Mouse (Mus musculus): ENCODE results near the gene Mlh3. TPM values are rescaled to one million over a fixed set of nuclear protein-coding genes. Genes with fewer than 3 reads are reported as not detected.

Gene Mlh3
- polyA plus RNA-seq, 1 experiment from 2014 or later: 9.4 TPM

- H3K4me2 ChIP-seq (replicated peaks): no peak overlapping the region
- DNase-seq (ENCODE audit: low spot score): no peak
- no peak overlapping the region for H3K4me3 ChIP-seq (replicated peaks; ENCODE audit: low read length)
- 81% methylated on average over 7 of the region's 7 CpGs for WGBS
- H3K9ac ChIP-seq: no peak overlapping the region
- ATAC-seq (ENCODE audit: low FRiP score): no peak
- H3K36me3 ChIP-seq (replicated peaks; ENCODE audit: control insufficient read depth, insufficient read depth): no peaks in the 10 kb centered on the region
- no peaks in the 10 kb centered on the region; the same call in 1 of the 2 replicates for H3K27me3 ChIP-seq (ENCODE audit: control insufficient read depth, insufficient read depth, low read length)
- no peaks in the 10 kb centered on the region for H3K9me3 ChIP-seq (ENCODE audit: control insufficient read depth, low read length)
- 0 out of 2 replicates have a peak, but pooled peaks cover 8% of the 10 kb centered on the region for H3K4me1 ChIP-seq (replicated peaks; ENCODE audit: control insufficient read depth, insufficient read depth, low read length)
- H3K27ac ChIP-seq: no peak overlapping the region
Observed at GRCm38 (mm10) chr12:85190290-85190689, 80.1 kb downstream of the Mlh3 start.

DNA sequence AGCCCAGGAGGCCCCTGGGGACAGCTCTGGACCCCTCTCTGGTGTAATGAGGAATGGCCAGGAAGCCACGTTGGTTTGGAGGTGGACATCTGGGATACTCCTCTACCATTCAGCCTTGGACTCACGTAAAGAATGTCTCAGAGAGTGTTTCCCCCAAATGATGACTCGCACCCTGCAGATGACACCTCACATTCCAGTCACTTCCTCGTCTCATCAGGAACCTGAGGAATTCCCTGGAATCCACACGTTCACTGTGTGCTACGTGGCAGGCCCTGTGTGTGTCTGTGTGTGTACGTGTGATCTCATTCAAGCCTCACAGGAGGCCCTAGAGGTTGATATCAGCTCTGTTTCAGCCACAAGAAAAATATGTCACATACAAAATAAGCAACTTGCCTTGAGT is 84.0 kb downstream of the Mlh3 start:
- no peaks in the 10 kb centered on the region for H3K9me3 ChIP-seq (ENCODE audit: control insufficient read depth, low read length)
- 84% methylated on average over 7 of the region's 7 CpGs for WGBS
- ATAC-seq (ENCODE audit: low FRiP score) (no peak), DNase-seq (ENCODE audit: low spot score) (no peak)
- no peaks in the 10 kb centered on the region; the same call in 1 of the 2 replicates for H3K27me3 ChIP-seq (ENCODE audit: control insufficient read depth, insufficient read depth, low read length)
- peaks cover 16% of the 10 kb centered on the region for H3K4me1 ChIP-seq (replicated peaks; ENCODE audit: control insufficient read depth, insufficient read depth, low read length)
- no peak overlapping the region for H3K4me2 ChIP-seq (replicated peaks)
- no peak overlapping the region for H3K27ac ChIP-seq
- H3K9ac ChIP-seq: no peak overlapping the region
- no peak overlapping the region for H3K4me3 ChIP-seq (replicated peaks; ENCODE audit: low read length)
- no peaks in the 10 kb centered on the region for H3K36me3 ChIP-seq (replicated peaks; ENCODE audit: control insufficient read depth, insufficient read depth)

- H3K9ac ChIP-seq: no peak overlapping the region
- no peak overlapping the region for H3K27ac ChIP-seq
- ATAC-seq (ENCODE audit: low FRiP score): no peak
- H3K27me3 ChIP-seq (ENCODE audit: control insufficient read depth, insufficient read depth, low read length): no peaks in the 10 kb centered on the region; the same call in 1 of the 2 replicates
- 65% methylated on average over 8 of the region's 8 CpGs for WGBS
- no peak for DNase-seq (ENCODE audit: low spot score)
- no peak overlapping the region for H3K4me2 ChIP-seq (replicated peaks)
- no peak overlapping the region for H3K4me3 ChIP-seq (replicated peaks; ENCODE audit: low read length)
- no peaks in the 10 kb centered on the region for H3K9me3 ChIP-seq (ENCODE audit: control insufficient read depth, low read length)
- H3K36me3 ChIP-seq (replicated peaks; ENCODE audit: control insufficient read depth, insufficient read depth): no peaks in the 10 kb centered on the region
- peaks cover 16% of the 10 kb centered on the region for H3K4me1 ChIP-seq (replicated peaks; ENCODE audit: control insufficient read depth, insufficient read depth, low read length)
Observed at GRCm38 (mm10) chr12:85185810-85186209, 84.6 kb downstream of the Mlh3 start.

Small RNAs within 50 kb of the gene (microRNA-seq; reads per million reads assigned to microRNA genes)
- gene Mir6938: not detected

Other genes starting within 250 kb of the Mlh3 start
- 1.9 TPM in 2 replicates for gene Prox2, start 159.8 kb downstream of the Mlh3 start, polyA plus RNA-seq (2014; fragmentation: Nextera tagmentation; extraction: Ambion mirVana)
- 101 and 114 TPM in 2 replicates for gene Dlst, start 159.8 kb downstream of the Mlh3 start, polyA plus RNA-seq (2014; fragmentation: Nextera tagmentation; extraction: Ambion mirVana)
- 22.9 and 24.1 TPM in 2 replicates for gene Rps6kl1, start 119.3 kb downstream of the Mlh3 start, polyA plus RNA-seq (2014; fragmentation: Nextera tagmentation; extraction: Ambion mirVana)
- 7.9 and 8.3 TPM in 2 replicates for gene Pgf, start 92.8 kb downstream of the Mlh3 start, polyA plus RNA-seq (2014; fragmentation: Nextera tagmentation; extraction: Ambion mirVana)
- 68.6 and 77.6 TPM in 2 replicates for gene Eif2b2, start 51.1 kb downstream of the Mlh3 start, polyA plus RNA-seq (2014; fragmentation: Nextera tagmentation; extraction: Ambion mirVana)
- gene Acyp1, start 17.8 kb upstream of the Mlh3 start, polyA plus RNA-seq (2014; fragmentation: Nextera tagmentation; extraction: Ambion mirVana): 46.8 and 59.1 TPM in 2 replicates
- gene Zc2hc1c, start 18.0 kb upstream of the Mlh3 start, polyA plus RNA-seq (2014; fragmentation: Nextera tagmentation; extraction: Ambion mirVana): 1.9 and 2.0 TPM in 2 replicates
- gene Nek9, start 68.8 kb upstream of the Mlh3 start, polyA plus RNA-seq (2014; fragmentation: Nextera tagmentation; extraction: Ambion mirVana): 9.5 and 10.0 TPM in 2 replicates
- 234 and 256 TPM in 2 replicates for gene Tmed10, start 104.2 kb upstream of the Mlh3 start, polyA plus RNA-seq (2014; fragmentation: Nextera tagmentation; extraction: Ambion mirVana)
- 2.7 and 3.4 TPM in 2 replicates for gene Fos, start 203.3 kb upstream of the Mlh3 start, polyA plus RNA-seq (2014; fragmentation: Nextera tagmentation; extraction: Ambion mirVana)